Mouse (Mus musculus) thymus, postnatal 0 days (tissue): ENCODE data around the gene Tsku. TPM values are rescaled to one million over a fixed set of nuclear protein-coding genes. Genes with fewer than 3 reads are reported as not detected.

ENCODE experiments used
- DNase-seq: peaks from one replicate; pipeline ENCODE4 v3.0.0-alpha.2; 2015; ENCODE audit warnings: low spot score
- polyA plus RNA-seq: library from polyadenylated mRNA; unstranded; fragments of >200 nt; fragmentation: Nextera tagmentation; extraction: Ambion mirVana; gene quantifications from 2 replicates; pipeline ENCODE4 v1.2.1, GENCODE M21; 2015

The Tsku gene
- polyA plus RNA-seq, 1 experiment from 2014 or later: 3.3 TPM

DNA sequence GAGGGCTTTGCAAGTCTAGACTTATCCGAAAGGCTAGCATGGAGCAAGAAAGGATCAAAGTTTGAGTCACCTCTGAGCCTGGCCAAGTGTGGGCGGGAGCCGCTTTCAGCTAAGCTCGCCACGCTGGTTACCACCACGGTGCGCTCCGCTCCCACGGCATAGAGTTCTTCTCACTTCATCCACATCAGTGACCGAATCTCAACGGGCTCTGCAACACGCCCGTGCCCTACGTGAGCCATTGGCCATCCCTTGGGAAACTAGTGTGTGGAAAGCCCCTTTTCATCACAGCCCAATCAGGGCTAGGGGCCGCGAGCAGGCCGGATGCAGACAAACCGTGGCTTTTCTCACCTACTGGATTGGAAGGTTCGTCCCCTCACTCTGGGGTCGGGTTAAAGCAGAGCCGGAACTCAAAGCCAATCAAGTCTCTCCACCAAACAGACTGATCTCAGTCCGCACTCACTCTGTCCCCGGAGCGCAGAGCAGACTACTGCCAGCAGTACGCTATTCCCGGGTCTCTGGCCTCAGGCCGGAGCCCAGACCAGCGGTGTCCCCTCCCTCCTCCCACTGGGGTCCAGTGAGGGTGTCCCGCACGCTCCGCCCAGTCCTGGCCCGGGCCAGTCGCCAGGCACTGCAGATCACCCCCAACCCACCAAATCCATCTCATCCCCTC is 1.0 kb downstream of the Tsku start:
- peak; percentile 14 for DNase-seq

DNA sequence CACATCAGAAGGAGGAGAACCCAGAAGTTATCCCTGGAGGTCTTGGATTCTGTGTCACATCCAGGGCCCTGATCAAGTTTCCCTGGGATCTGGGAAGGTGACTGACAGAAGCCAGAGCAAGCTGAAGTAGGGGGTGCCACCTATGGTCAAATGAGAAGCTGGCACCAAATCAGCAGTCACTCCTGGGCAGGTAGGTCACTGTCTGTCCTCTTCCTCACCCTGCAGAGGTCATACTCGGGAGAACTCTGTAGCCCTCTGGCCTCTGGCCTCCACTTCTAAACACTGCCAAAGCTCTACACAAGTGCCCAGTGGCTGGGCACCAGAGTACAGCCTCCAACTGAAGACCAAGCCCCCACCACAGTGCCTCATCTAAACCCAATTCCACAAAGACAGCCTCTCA is 3.1 kb downstream of the Tsku start:
- no peak for DNase-seq

DNA sequence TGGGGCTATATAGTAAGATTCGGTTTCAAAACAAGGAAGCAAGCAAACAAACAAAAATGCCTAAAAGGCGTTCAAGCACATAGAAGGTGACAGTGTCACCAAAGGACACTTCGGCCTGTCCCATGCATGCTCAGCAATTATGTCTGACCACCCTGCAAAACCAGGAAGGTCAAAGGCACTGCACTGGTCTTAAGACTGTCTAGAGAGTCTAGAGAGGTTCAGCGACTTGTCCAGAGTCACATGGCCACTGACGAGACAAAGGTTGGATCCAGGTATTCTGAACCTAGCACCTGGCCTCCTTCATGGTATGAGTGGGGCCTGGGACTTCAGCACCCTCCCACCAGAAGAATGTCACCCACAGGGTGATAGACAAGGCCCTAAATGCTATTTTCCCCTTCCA is 3.8 kb downstream of the Tsku start:
- no peak for DNase-seq

GRCm38 (mm10) chr7:98354921-98355310 is 6.2 kb downstream of the Tsku start:
- DNase-seq: no peak

- DNase-seq: no peak
Measured at GRCm38 (mm10) chr7:98354160-98354920, 6.8 kb downstream of the Tsku start.

- DNase-seq: no peak
Measured at GRCm38 (mm10) chr7:98353616-98354015, 7.5 kb downstream of the Tsku start.

DNA sequence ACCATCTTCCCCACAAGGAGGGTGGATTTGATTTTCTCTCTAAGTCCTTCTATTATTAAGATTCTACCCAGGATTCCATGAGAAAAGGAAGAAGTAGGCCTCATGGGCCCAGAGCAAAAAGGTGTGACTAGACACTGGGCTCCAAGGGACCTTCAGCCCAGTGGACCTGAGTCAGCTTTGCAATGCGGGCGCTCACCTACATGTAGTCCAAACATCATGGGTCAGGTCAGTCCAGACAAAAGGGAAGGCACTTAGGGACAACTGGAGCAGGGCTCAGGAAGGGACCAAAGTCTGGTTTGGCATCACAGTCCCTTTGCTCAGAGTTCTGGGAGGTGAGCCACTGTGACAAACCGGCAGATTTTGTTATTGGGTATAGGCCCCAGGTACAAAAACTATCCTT is 9.6 kb downstream of the Tsku start:
- no peak for DNase-seq

DNA sequence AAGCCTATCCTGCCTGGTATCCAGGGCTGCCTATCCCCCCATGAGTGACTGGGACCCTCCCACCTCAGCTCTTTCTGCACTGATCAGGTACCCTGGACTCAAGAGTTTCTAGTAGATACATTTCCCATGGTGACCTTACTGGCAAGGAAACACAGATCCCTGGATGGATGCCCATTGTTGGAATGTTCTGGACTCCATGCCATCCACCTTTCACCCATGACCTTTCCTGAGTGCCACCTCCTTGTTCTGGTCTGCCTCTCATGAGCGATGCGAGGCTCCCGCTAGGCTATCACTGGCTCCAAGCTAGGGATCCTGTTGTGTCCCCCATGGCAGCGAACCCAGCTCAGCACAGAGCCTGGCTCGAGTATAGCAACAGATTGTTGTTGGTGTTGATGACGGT is 11.3 kb downstream of the Tsku start:
- DNase-seq: no peak

DNA sequence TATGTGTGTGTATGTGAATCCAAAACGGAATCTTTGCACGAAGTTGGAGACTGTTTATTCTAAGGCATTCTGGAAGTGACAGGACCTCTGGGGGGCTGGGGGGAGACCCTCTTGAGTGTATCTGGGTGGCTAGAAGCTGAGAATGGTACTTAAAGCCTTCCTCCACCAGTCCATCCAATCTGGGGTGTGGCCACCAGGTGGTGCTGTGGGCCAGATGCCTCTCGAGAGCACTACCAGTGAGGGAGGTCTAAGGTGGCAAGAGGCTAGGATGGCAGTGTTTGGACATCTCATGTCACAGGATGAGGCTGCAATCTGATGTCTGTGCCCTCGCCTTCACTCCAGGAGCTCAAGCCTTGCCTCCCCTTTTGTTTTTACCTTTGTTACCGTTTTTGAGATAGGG is 12.0 kb downstream of the Tsku start:
- peak; percentile 80 for DNase-seq

DNA sequence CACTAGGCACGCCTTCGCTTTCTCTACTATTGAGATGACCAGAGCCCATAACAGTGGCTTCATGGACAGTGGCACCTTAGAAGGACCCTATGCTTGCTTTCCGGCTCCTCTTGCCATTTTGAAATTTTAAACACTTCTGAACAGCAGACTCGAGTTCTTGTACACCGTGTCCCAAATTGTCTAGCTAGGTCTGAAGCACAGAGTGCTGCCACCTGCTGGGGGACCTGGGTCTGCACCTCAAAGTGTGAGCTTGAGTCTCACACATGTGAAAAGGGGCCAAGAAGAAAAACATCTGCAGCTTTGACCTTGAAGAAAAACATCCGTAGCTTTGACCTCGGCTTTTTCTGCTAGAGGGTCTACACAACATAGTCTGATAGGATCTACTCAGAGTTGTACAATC is 13.1 kb downstream of the Tsku start:
- peak; percentile 80 for DNase-seq

DNA sequence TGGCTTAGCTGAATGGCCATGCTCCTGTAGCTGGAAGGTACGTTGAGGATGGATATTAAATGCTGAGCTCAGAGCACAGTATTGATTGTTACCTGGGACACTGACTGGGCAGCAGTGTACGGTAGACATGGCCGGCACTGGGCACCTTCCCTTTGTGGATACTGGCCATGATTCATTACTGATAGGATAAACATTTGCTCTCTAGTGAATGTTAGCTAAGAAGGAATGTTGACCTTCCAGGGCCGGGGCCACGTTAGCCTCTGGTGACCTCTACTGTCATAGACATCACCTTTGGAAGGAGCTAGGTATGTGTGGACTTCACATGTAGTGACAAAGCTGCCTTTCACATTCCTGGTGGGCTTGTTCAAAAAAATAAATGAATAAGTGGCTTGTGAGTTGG is 13.7 kb downstream of the Tsku start:
- DNase-seq: no peak

GRCm38 (mm10) chr7:98345036-98345435 is 16.1 kb downstream of the Tsku start:
- no peak for DNase-seq

GRCm38 (mm10) chr7:98344361-98344760 is 16.8 kb downstream of the Tsku start:
- peak; percentile 42 for DNase-seq

GRCm38 (mm10) chr7:98342249-98342648 is 18.9 kb downstream of the Tsku start:
- no peak for DNase-seq

GRCm38 (mm10) chr7:98341475-98341874 is 19.7 kb downstream of the Tsku start:
- peak; percentile 80 for DNase-seq

- DNase-seq: no peak
Measured at GRCm38 (mm10) chr7:98340343-98340742, 20.8 kb downstream of the Tsku start.

DNA sequence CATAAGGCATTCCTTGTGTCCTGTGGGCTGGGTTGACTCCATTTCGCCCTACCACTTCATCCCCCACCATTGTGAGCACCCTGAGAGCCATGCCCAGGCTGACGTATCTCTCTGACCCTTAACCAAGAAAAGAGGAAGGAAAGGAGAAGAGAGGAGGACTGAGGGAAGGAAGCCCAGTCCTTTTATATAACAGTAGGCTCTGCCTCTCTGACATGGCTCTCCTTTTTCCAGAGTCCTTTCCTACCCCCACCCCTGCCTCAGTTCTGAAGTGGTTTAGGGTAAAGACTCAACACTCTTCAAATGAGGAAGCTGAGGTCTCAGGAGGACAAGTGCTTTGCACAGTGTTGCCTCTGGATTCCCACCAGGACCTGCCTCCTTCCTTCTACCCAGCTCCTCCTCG is 27.1 kb downstream of the Tsku start:
- no peak for DNase-seq

DNA sequence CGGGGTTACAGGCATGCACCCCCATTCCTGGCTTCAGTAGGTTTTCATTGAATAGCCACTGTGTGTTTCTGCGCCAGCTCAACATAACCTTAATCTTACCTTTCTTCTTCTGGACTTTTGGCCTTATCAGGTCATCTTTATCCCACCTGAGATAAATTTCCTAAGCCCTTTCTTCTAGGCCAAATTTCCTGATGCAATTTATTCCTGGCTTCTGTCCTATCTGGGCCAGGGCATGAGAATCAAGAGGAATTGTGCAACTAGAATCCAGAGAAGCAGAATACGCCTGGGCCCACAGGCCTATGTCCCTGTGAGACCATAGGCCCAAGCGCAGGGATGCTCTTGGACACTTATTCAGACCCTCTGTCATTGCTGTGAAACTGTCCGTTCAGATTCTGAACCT is 27.6 kb downstream of the Tsku start:
- DNase-seq: no peak

DNA sequence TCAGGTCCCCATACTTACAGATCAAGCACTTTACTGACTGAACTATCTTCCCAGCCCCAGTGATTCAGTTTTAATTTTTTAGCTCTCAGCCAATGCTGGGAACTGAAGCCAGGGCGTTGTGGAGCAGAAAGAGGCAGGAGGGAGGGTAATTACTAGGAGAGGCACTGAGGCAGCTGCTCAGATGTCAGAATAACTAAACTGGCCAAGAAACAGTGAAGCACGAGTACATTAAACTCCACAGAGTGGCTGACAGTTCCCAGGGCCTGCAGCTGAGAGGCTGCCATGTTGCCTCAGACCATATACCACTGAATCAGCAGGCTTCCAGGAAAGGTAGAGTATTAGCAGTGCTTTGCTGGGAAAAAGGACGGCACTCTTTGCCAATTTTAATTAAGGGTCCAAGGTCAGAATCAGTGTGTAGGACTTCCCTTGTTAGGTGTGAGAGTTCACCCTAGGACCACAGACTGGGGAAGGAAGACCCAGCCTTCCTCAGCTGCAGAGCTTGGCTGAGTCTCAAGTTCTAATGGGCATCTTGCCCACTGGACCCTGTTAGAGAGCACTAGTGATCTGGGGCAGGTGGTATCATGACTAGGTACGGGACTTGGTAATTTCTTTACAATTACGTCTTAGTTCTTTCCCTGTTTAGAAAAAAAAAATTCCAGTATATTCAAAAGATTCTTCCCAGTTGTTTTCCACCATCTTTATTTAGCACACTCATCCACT is 28.3 kb downstream of the Tsku start:
- no peak for DNase-seq

- no peak for DNase-seq
Measured at GRCm38 (mm10) chr7:98331932-98332331, 29.2 kb downstream of the Tsku start.

- no peak for DNase-seq
Measured at GRCm38 (mm10) chr7:98330375-98331002, 30.6 kb downstream of the Tsku start.
